Mouse (Mus musculus): ENCODE data around the gene Lrp2. TPM values are rescaled to one million over a fixed set of nuclear protein-coding genes. Genes with fewer than 3 reads are reported as not detected.

Gene Lrp2
- total and polyA plus RNA-seq, 3 experiments: 0.01 TPM; not detected in 2

- H3K4me3 ChIP-seq (ENCODE audit: control insufficient read depth in 1 of 2, insufficient read depth in 1 of 2, low read depth in 2 of 2, low read length in 2 of 2): no peak overlapping the region
These were observed 183.6 kb downstream of the Lrp2 start for GRCm38 (mm10) chr2:69402309-69402708.

GRCm38 (mm10) chr2:69401891-69402290 is 184.0 kb downstream of the Lrp2 start:
- Histone ChIP-seq H3K36me3 (ENCODE audit: control insufficient read depth in 1 of 2, insufficient read depth in 2 of 2, low read length in 2 of 2) (no peaks in the 10 kb centered on the region), H3K27me3 (ENCODE audit: control insufficient read depth in 1 of 2, insufficient read depth in 2 of 2, low read length in 2 of 2) (no peaks in the 10 kb centered on the region), H3K79me2 (ENCODE audit: control insufficient read depth, insufficient read depth, low read length, poor library complexity) (no peaks in the 10 kb centered on the region), H3K9me3 (replicated peaks; ENCODE audit: insufficient read depth, low read length) (no peaks in the 10 kb centered on the region), H3K27ac (ENCODE audit: control insufficient read depth, low read depth, low read length) (no peak overlapping the region), H3K4me1 (ENCODE audit: control insufficient read depth in 1 of 2, insufficient read depth in 2 of 2, low read length in 2 of 2) (no peaks in the 10 kb centered on the region), H3K4me3 (ENCODE audit: control insufficient read depth in 1 of 2, insufficient read depth in 1 of 2, low read depth in 2 of 2, low read length in 2 of 2) (no peak overlapping the region), H3K9ac (ENCODE audit: control insufficient read depth, low read depth, low read length, poor library complexity, severe bottlenecking) (no peak overlapping the region)
- TF ChIP-seq EP300 (IDR thresholded peaks at IDR 0.05; ENCODE audit: low read depth in 1 of 2, low read length in 2 of 2) (no peak), ZKSCAN1 (IDR thresholded peaks at IDR 0.05; ENCODE audit: low read depth, low read length) (no peak), ZMIZ1 (IDR thresholded peaks at IDR 0.05; ENCODE audit: low read depth, low read length) (no peak), BHLHE40 (IDR thresholded peaks at IDR 0.05; ENCODE audit: borderline replicate concordance, low read depth, low read length) (no peak), MEF2A (IDR thresholded peaks at IDR 0.05; ENCODE audit: extremely low read depth, insufficient replicate concordance, low read depth, low read length, poor library complexity, severe bottlenecking) (no peak), NRF1 (IDR thresholded peaks at IDR 0.05; ENCODE audit: insufficient read depth, low read depth, low read length, poor library complexity, severe bottlenecking) (no peak), ZC3H11A (IDR thresholded peaks at IDR 0.05; ENCODE audit: low read depth, low read length) (no peak), E2F4 (IDR thresholded peaks at IDR 0.05; ENCODE audit: borderline replicate concordance, low read depth, low read length) (no peak), TAL1 (IDR thresholded peaks at IDR 0.05; ENCODE audit: low read length) (no peak), RAD21 (IDR thresholded peaks at IDR 0.05; ENCODE audit: low read depth, low read length) (no peak), SIN3A (IDR thresholded peaks at IDR 0.05; ENCODE audit: low read length) (no peak), POLR2AphosphoS5 (IDR thresholded peaks at IDR 0.05; ENCODE audit: borderline replicate concordance, low read depth, low read length) (no peak), MAX (IDR thresholded peaks at IDR 0.05; ENCODE audit: low read length) (no peak), JUND (IDR thresholded peaks at IDR 0.05; ENCODE audit: low read depth, low read length) (no peak), RCOR1 (IDR thresholded peaks at IDR 0.05; ENCODE audit: low read depth, low read length) (no peak), TBP (IDR thresholded peaks at IDR 0.05; ENCODE audit: low read depth, low read length) (no peak), SMC3 (IDR thresholded peaks at IDR 0.05; ENCODE audit: low read depth, low read length) (no peak)
- DNase-seq (ENCODE audit: low read depth, low spot score): no peak

More at GRCm38 (mm10) chr2:69402309-69402708, 183.6 kb downstream of the Lrp2 start:
- Histone ChIP-seq H3K36me3 (ENCODE audit: control insufficient read depth in 1 of 2, insufficient read depth in 2 of 2, low read length in 2 of 2) (no peaks in the 10 kb centered on the region), H3K4me1 (ENCODE audit: control insufficient read depth in 1 of 2, insufficient read depth in 2 of 2, low read length in 2 of 2) (no peaks in the 10 kb centered on the region), H3K79me2 (ENCODE audit: control insufficient read depth, insufficient read depth, low read length, poor library complexity) (no peaks in the 10 kb centered on the region), H3K27me3 (ENCODE audit: control insufficient read depth in 1 of 2, insufficient read depth in 2 of 2, low read length in 2 of 2) (no peaks in the 10 kb centered on the region), H3K9ac (ENCODE audit: control insufficient read depth, low read depth, low read length, poor library complexity, severe bottlenecking) (no peak overlapping the region), H3K9me3 (replicated peaks; ENCODE audit: insufficient read depth, low read length) (no peaks in the 10 kb centered on the region), H3K27ac (ENCODE audit: control insufficient read depth, low read depth, low read length) (no peak overlapping the region)
- no peak for TF ChIP-seq USF2 (IDR thresholded peaks at IDR 0.05; ENCODE audit: borderline replicate concordance in 1 of 2, insufficient read depth in 1 of 2, low read depth in 1 of 2, low read length in 2 of 2)
- TF ChIP-seq HCFC1 (IDR thresholded peaks at IDR 0.05; ENCODE audit: low read depth, low read length): no peak
- TF ChIP-seq CHD2 (IDR thresholded peaks at IDR 0.05; ENCODE audit: low read length): no peak
- TF ChIP-seq MYC (IDR thresholded peaks at IDR 0.05; ENCODE audit: low read depth, low read length): no peak
- no peak for TF ChIP-seq MYB (IDR thresholded peaks at IDR 0.05; ENCODE audit: low read depth, low read length)
- no peak for TF ChIP-seq SIN3A (IDR thresholded peaks at IDR 0.05; ENCODE audit: low read length)
- no peak for TF ChIP-seq MEF2A (IDR thresholded peaks at IDR 0.05; ENCODE audit: extremely low read depth, insufficient replicate concordance, low read depth, low read length, poor library complexity, severe bottlenecking)
- no peak for TF ChIP-seq JUND (IDR thresholded peaks at IDR 0.05; ENCODE audit: low read depth, low read length)
- TF ChIP-seq ZNF384 (IDR thresholded peaks at IDR 0.05; ENCODE audit: low read depth, low read length): no peak
- TF ChIP-seq TBP (IDR thresholded peaks at IDR 0.05; ENCODE audit: low read depth, low read length): no peak
- no peak for TF ChIP-seq MAZ (IDR thresholded peaks at IDR 0.05; ENCODE audit: low read depth, low read length)
- TF ChIP-seq ETS1 (IDR thresholded peaks at IDR 0.05; ENCODE audit: low read depth, low read length): no peak
- no peak for TF ChIP-seq ZC3H11A (IDR thresholded peaks at IDR 0.05; ENCODE audit: low read depth, low read length)
- no peak for TF ChIP-seq EP300 (IDR thresholded peaks at IDR 0.05; ENCODE audit: low read depth in 1 of 2, low read length in 2 of 2)
- TF ChIP-seq NELFE (IDR thresholded peaks at IDR 0.05; ENCODE audit: low read depth, low read length): no peak
- no peak for TF ChIP-seq TAL1 (IDR thresholded peaks at IDR 0.05; ENCODE audit: low read length)
- no peak for TF ChIP-seq USF1 (IDR thresholded peaks at IDR 0.05; ENCODE audit: low read depth, low read length)
- TF ChIP-seq POLR2A (IDR thresholded peaks at IDR 0.05; ENCODE audit: control insufficient read depth in 1 of 2, insufficient read depth in 1 of 2, low read depth in 1 of 2, low read length in 2 of 2, poor library complexity in 1 of 2): no peak
- TF ChIP-seq MXI1 (IDR thresholded peaks at IDR 0.05; ENCODE audit: low read depth, low read length): no peak
- no peak for DNase-seq (ENCODE audit: low read depth, low spot score)

All from MEL (cell line).